Mouse (Mus musculus) limb, embryonic 13.5 days (tissue): ENCODE measurements around the gene 1110017D15Rik. TPM values are rescaled to one million over a fixed set of nuclear protein-coding genes. Genes with fewer than 3 reads are reported as not detected.

ENCODE experiments used
- ATAC-seq: fragments of 200-750 bp; cut with Nextera tagmentation; 2 replicates; pipeline ENCODE4 v1.8.0; 2017; ENCODE audit warnings: low read depth, moderate number of reproducible peaks, moderate TSS enrichment; ENCODE audit not compliant: low FRiP score
- H3K27ac ChIP-seq: fragments of 300-500 bp; sonication (generic); 2 replicates; pipeline ENCODE4 v1.5.1; 2015; ENCODE audit warnings: inconsistent platforms, mild to moderate bottlenecking, moderate library complexity
- H3K27me3 ChIP-seq: fragments of 300-500 bp; sonication (generic); 2 replicates; pipeline ENCODE4 v1.6.1; 2015; ENCODE audit warnings: mild to moderate bottlenecking, inconsistent platforms
- H3K36me3 ChIP-seq: fragments of 300-500 bp; sonication (generic); 2 replicates; pipeline ENCODE4 v1.6.1; 2015; ENCODE audit warnings: inconsistent platforms, mild to moderate bottlenecking, moderate library complexity
- H3K4me1 ChIP-seq: fragments of 300-500 bp; sonication (generic); 2 replicates; pipeline ENCODE4 v1.6.1; 2015; ENCODE audit warnings: inconsistent platforms
- H3K4me2 ChIP-seq: fragments of 300-500 bp; sonication (generic); replicated peaks from 2 replicates; pipeline ENCODE4 v1.6.1; 2015; ENCODE audit warnings: inconsistent platforms, mild to moderate bottlenecking, moderate library complexity
- H3K4me3 ChIP-seq: fragments of 300-500 bp; sonication (generic); 2 replicates; pipeline ENCODE4 v1.5.1; 2015; ENCODE audit warnings: moderate library complexity, mild to moderate bottlenecking, inconsistent platforms
- H3K9ac ChIP-seq: fragments of 300-500 bp; sonication (generic); 2 replicates; pipeline ENCODE4 v1.6.1; 2015; ENCODE audit warnings: mild to moderate bottlenecking, inconsistent platforms
- H3K9me3 ChIP-seq: fragments of 300-500 bp; sonication (generic); 2 replicates; pipeline ENCODE4 v1.6.1; 2016; ENCODE audit warnings: inconsistent platforms
- WGBS: fragments of 180-500 bp; shearing (Covaris S2); methylation state at CpG from one replicate; pipeline ENCODE4 v1.1.7; 2015; 5-methylcytosine and 5-hydroxymethylcytosine counted together
- polyA plus RNA-seq: library from polyadenylated mRNA; unstranded; fragments of >200 nt; fragmentation: Nextera tagmentation; extraction: Ambion mirVana; gene quantifications from 2 replicates; pipeline ENCODE4 v1.2.1, GENCODE M21; 2015

1110017D15Rik gene
- polyA plus RNA-seq, 1 experiment from 2014 or later = 1.6 TPM

- H3K27ac ChIP-seq = no peak overlapping the region
Measured at GRCm38 (mm10) chr4:41507998-41508397, 9.1 kb downstream of the 1110017D15Rik start.

GRCm38 (mm10) chr4:41507326-41507924 lies 9.7 kb downstream of the 1110017D15Rik start:
- H3K27me3 ChIP-seq = peaks cover 52% of the 10 kb centered on the region
- peak overlapping the region; percentile 93 for H3K4me2 ChIP-seq
- no peaks in the 10 kb centered on the region for H3K36me3 ChIP-seq
- 1% methylated on average over 22 of the region's 22 CpGs for WGBS
- no peak for ATAC-seq
- no peak overlapping the region for H3K27ac ChIP-seq
- peak overlapping the region; percentile 72 for H3K9ac ChIP-seq
- H3K4me3 ChIP-seq = peak overlapping the region; percentile 57
- no peaks in the 10 kb centered on the region for H3K9me3 ChIP-seq
- peaks cover 21% of the 10 kb centered on the region for H3K4me1 ChIP-seq

More at GRCm38 (mm10) chr4:41507998-41508397, 9.1 kb downstream of the 1110017D15Rik start:
- no peaks in the 10 kb centered on the region for H3K9me3 ChIP-seq
- H3K9ac ChIP-seq = no peak overlapping the region
- H3K36me3 ChIP-seq = no peaks in the 10 kb centered on the region
- H3K4me1 ChIP-seq = peaks cover 16% of the 10 kb centered on the region
- peaks cover 48% of the 10 kb centered on the region for H3K27me3 ChIP-seq
- peak overlapping the region; percentile 93; the same call in 1 of the 2 replicates for H3K4me2 ChIP-seq
- WGBS = 47% methylated on average over 7 of the region's 7 CpGs
- ATAC-seq = no peak
- H3K4me3 ChIP-seq = no peak overlapping the region

- Histone ChIP-seq H3K4me2 (peak overlapping the region; percentile 93), H3K27ac (no peak overlapping the region), H3K36me3 (no peaks in the 10 kb centered on the region), H3K4me1 (peaks cover 26% of the 10 kb centered on the region), H3K4me3 (peak overlapping the region; percentile 57), H3K27me3 (peaks cover 57% of the 10 kb centered on the region), H3K9ac (peak overlapping the region; percentile 72), H3K9me3 (no peaks in the 10 kb centered on the region)
- ATAC-seq = peak; percentile 77
- WGBS = under 1% methylated on average over 29 of the region's 29 CpGs
Measured at GRCm38 (mm10) chr4:41506906-41507305, 10.2 kb downstream of the 1110017D15Rik start.

GRCm38 (mm10) chr4:41506156-41506555 lies 11.0 kb downstream of the 1110017D15Rik start:
- ATAC-seq = no peak
- Histone ChIP-seq H3K36me3 (no peaks in the 10 kb centered on the region), H3K9me3 (no peaks in the 10 kb centered on the region), H3K27me3 (peaks cover 64% of the 10 kb centered on the region), H3K4me1 (peaks cover 28% of the 10 kb centered on the region), H3K4me2 (peak overlapping the region; percentile 93), H3K9ac (no peak overlapping the region), H3K27ac (no peak overlapping the region), H3K4me3 (peak overlapping the region; percentile 57; the same call in 1 of the 2 replicates)
- WGBS = 10% methylated on average over 13 of the region's 13 CpGs

- Histone ChIP-seq H3K9me3 (no peaks in the 10 kb centered on the region), H3K36me3 (no peaks in the 10 kb centered on the region), H3K9ac (no peak overlapping the region), H3K27ac (no peak overlapping the region), H3K4me1 (peaks cover 28% of the 10 kb centered on the region), H3K27me3 (peaks cover 74% of the 10 kb centered on the region), H3K4me3 (no peak overlapping the region), H3K4me2 (no peak overlapping the region)
- ATAC-seq = no peak
- 55% methylated on average over 11 of the region's 11 CpGs for WGBS
Measured at GRCm38 (mm10) chr4:41505131-41505551, 12.0 kb downstream of the 1110017D15Rik start.

- ATAC-seq = no peak
- Histone ChIP-seq H3K4me2 (no peak overlapping the region), H3K36me3 (no peaks in the 10 kb centered on the region), H3K9ac (no peak overlapping the region), H3K4me1 (peaks cover 28% of the 10 kb centered on the region), H3K4me3 (no peak overlapping the region), H3K27ac (no peak overlapping the region), H3K9me3 (no peaks in the 10 kb centered on the region), H3K27me3 (peaks cover 76% of the 10 kb centered on the region)
- 78% methylated on average over 5 of the region's 5 CpGs for WGBS
Measured at GRCm38 (mm10) chr4:41504325-41504724, 12.8 kb downstream of the 1110017D15Rik start.

- Histone ChIP-seq H3K9ac (peak within 1 kb of the TSS; percentile 64), H3K27me3 (peaks cover 76% of the 10 kb centered on the region), H3K36me3 (no peaks in the 10 kb centered on the region), H3K27ac (0 out of 2 replicates have a peak within 1 kb of the TSS, but pooled peaks have one; percentile 29), H3K9me3 (no peaks in the 10 kb centered on the region), H3K4me2 (peak within 1 kb of the TSS; percentile 68), H3K4me1 (peaks cover 41% of the 10 kb centered on the region), H3K4me3 (peak within 1 kb of the TSS; percentile 43)
- peak; percentile 91 for ATAC-seq
- WGBS = 2% methylated on average over 18 of the region's 18 CpGs
Measured at GRCm38 (mm10) chr4:41502986-41503412, 14.1 kb downstream of the 1110017D15Rik start, which contains the start of gene AI464131. TSS of gene AI464131 (minus strand) at chr4:41503076.

- Histone ChIP-seq H3K9ac (peak overlapping the region; percentile 64), H3K4me1 (peaks cover 43% of the 10 kb centered on the region), H3K27ac (0 out of 2 replicates have a peak overlapping the region, but pooled peaks have one; percentile 29), H3K4me2 (peak overlapping the region; percentile 68), H3K36me3 (no peaks in the 10 kb centered on the region), H3K9me3 (no peaks in the 10 kb centered on the region), H3K27me3 (peaks cover 78% of the 10 kb centered on the region), H3K4me3 (peak overlapping the region; percentile 43)
- WGBS = 9% methylated on average over 20 of the region's 20 CpGs
- peak; percentile 43 for ATAC-seq
Measured at GRCm38 (mm10) chr4:41502171-41502940, 14.8 kb downstream of the 1110017D15Rik start.

GRCm38 (mm10) chr4:41500787-41501186 lies 16.3 kb downstream of the 1110017D15Rik start:
- Histone ChIP-seq H3K27ac (no peak overlapping the region), H3K4me1 (peaks cover 36% of the 10 kb centered on the region), H3K27me3 (peaks cover 86% of the 10 kb centered on the region), H3K9me3 (no peaks in the 10 kb centered on the region), H3K4me2 (no peak overlapping the region), H3K36me3 (no peaks in the 10 kb centered on the region), H3K4me3 (no peak overlapping the region), H3K9ac (no peak overlapping the region)
- ATAC-seq = no peak
- WGBS = 64% methylated on average over 4 of the region's 4 CpGs

GRCm38 (mm10) chr4:41499619-41500018 lies 17.5 kb downstream of the 1110017D15Rik start:
- Histone ChIP-seq H3K4me3 (no peak overlapping the region), H3K27ac (no peak overlapping the region), H3K36me3 (no peaks in the 10 kb centered on the region), H3K9ac (no peak overlapping the region), H3K9me3 (no peaks in the 10 kb centered on the region), H3K27me3 (peaks cover 88% of the 10 kb centered on the region), H3K4me2 (no peak overlapping the region), H3K4me1 (peaks cover 36% of the 10 kb centered on the region)
- ATAC-seq = no peak
- 53% methylated on average over 8 of the region's 8 CpGs for WGBS

GRCm38 (mm10) chr4:41498921-41499391 lies 18.2 kb downstream of the 1110017D15Rik start:
- no peaks in the 10 kb centered on the region for H3K9me3 ChIP-seq
- H3K27ac ChIP-seq = no peak overlapping the region
- peak overlapping the region; percentile 68 for H3K4me2 ChIP-seq
- H3K4me1 ChIP-seq = peaks cover 36% of the 10 kb centered on the region
- no peaks in the 10 kb centered on the region for H3K36me3 ChIP-seq
- no peak overlapping the region; the same call in 1 of the 2 replicates for H3K9ac ChIP-seq
- 3% methylated on average over 43 of the region's 43 CpGs for WGBS
- no peak for ATAC-seq
- peaks cover 95% of the 10 kb centered on the region for H3K27me3 ChIP-seq
- peak overlapping the region; percentile 39 for H3K4me3 ChIP-seq
